10 mouse cellular contexts compared by ENCODE assay signal in genomic region chr16:32661493-32661921, GRCm38 (mm10). TPM values are rescaled to one million over a fixed set of nuclear protein-coding genes. Genes with fewer than 3 reads are reported as not detected.
A peak's percentile ranks its signal among the peaks of the same experiment; 100 is the strongest.
DNase-seq lines count a peak whose midpoint lies in the region; ATAC-seq lines count a peak whose summit lies in the region.
"Had no signal": no experiment of that assay in that cellular context is flagged by ENCODE, and none has a peak within 500 bp of the region (broad histone marks: within the 10 kb centered on the region; RNA-seq: fewer than 3 reads in every experiment).

No protein-coding gene starts in this region.

- H3K27me3 ChIP-seq in heart, embryonic 12.5 days (replicated peaks): no peaks in the 10 kb centered on the region
- no peaks in the 10 kb centered on the region for H3K27me3 ChIP-seq in heart, embryonic 16.5 days (ENCODE audit: control insufficient read depth, insufficient read depth, low read length)

- peaks cover 3% of the 10 kb centered on the region; the same call in 1 of the 2 replicates for H3K36me3 ChIP-seq in heart, embryonic 12.5 days
- H3K36me3 ChIP-seq in heart, embryonic 16.5 days (ENCODE audit: control insufficient read depth, insufficient read depth): no peaks in the 10 kb centered on the region

- peak overlapping the region; percentile 63 for H3K27ac ChIP-seq in heart, embryonic 12.5 days (ENCODE audit: poor library complexity, severe bottlenecking)
- H3K27ac ChIP-seq in heart, embryonic 16.5 days (ENCODE audit: low read length): peak overlapping the region; percentile 81

- H3K4me1 ChIP-seq in heart, embryonic 12.5 days (replicated peaks): peaks cover 86% of the 10 kb centered on the region
- peaks cover 70% of the 10 kb centered on the region for H3K4me1 ChIP-seq in heart, embryonic 16.5 days (ENCODE audit: control insufficient read depth, insufficient read depth, low read length)

- ATAC-seq in heart, embryonic 12.5 days (ENCODE audit: insufficient number of reproducible peaks, low FRiP score): no peak
- no peak for ATAC-seq in heart, embryonic 16.5 days (replicated peaks; ENCODE audit: extremely low read depth, insufficient read depth, low FRiP score)

- H3K9ac ChIP-seq in heart, embryonic 12.5 days: peak overlapping the region; percentile 55
- peak overlapping the region; percentile 69 for H3K9ac ChIP-seq in heart, embryonic 16.5 days (ENCODE audit: low read length)

- no peak for DNase-seq in heart, adult 9 months (ENCODE audit: low spot score in 2 of 2)
- peak; percentile 64 for DNase-seq in cerebellum, adult 9-11 months
- peak; percentile 61 for DNase-seq in lung, postnatal 10 days
- no peak for DNase-seq in c-Kit-positive CD71-positive TER-119-positive erythroid progenitor cells, embryonic 14.5 days (ENCODE audit: low spot score)
- DNase-seq in right cerebral cortex, postnatal 14 days: no peak
- DNase-seq in urinary bladder, postnatal 4 days (ENCODE audit: low spot score in 2 of 2): no peak

- 40% methylated on average over 10 of the region's 10 CpGs for WGBS in heart, embryonic 12.5 days
- 41% methylated on average over 10 of the region's 10 CpGs for WGBS in heart, embryonic 16.5 days

- H3K9me3 ChIP-seq in heart, embryonic 12.5 days (replicated peaks): no peaks in the 10 kb centered on the region
- no peaks in the 10 kb centered on the region for H3K9me3 ChIP-seq in heart, embryonic 16.5 days (replicated peaks; ENCODE audit: control insufficient read depth, low read length)
- H3K9me3 ChIP-seq: G1E had no signal

- H3K4me2 ChIP-seq in heart, embryonic 12.5 days: peak overlapping the region; percentile 42
- H3K4me2 ChIP-seq in heart, embryonic 16.5 days (ENCODE audit: low read depth, low read length): peak overlapping the region; percentile 55

- H3K4me3 ChIP-seq in heart, embryonic 12.5 days: peak overlapping the region; percentile 6; the same call in 1 of the 2 replicates
- peak overlapping the region; percentile 32 for H3K4me3 ChIP-seq in heart, embryonic 16.5 days (ENCODE audit: low read length)
- H3K4me3 ChIP-seq: erythroblast, embryonic 14.5 days had no signal

RNA-seq across cellular contexts. Expression of gene Tnk2, which starts 17.8 kb away (rescaled TPM):
- 6.7 and 8.4 TPM in 2 replicates for polyA plus RNA-seq in heart, embryonic 12.5 days (2016; fragmentation: Nextera tagmentation; extraction: Ambion mirVana)
- 9.0 and 9.5 TPM in 2 replicates for polyA plus RNA-seq in heart, embryonic 16.5 days (2015; fragmentation: Nextera tagmentation; extraction: Ambion mirVana)

RNA-seq across cellular contexts. Expression of gene Tfrc, which starts 52.8 kb away (rescaled TPM):
- 52.5 and 58.2 TPM in 2 replicates for polyA plus RNA-seq in heart, embryonic 12.5 days (2016; fragmentation: Nextera tagmentation; extraction: Ambion mirVana)
- polyA plus RNA-seq in heart, embryonic 16.5 days (2015; fragmentation: Nextera tagmentation; extraction: Ambion mirVana): 49.2 and 53.8 TPM in 2 replicates

Comparison
In these comparisons a context has a peak if more than half of its experiments do, and no peak if none do; other contexts are left out.
1. DNase-seq: peak in cerebellum, adult 9-11 months (single experiment) and lung, postnatal 10 days (single experiment); none in heart, adult 9 months (0 of 2), c-Kit-positive CD71-positive TER-119-positive erythroid progenitor cells, embryonic 14.5 days (single experiment), right cerebral cortex, postnatal 14 days (single experiment) and urinary bladder, postnatal 4 days (0 of 2).